Mouse (Mus musculus): Measurements from ENCODE around the gene Zfp213. TPM values are rescaled to one million over a fixed set of nuclear protein-coding genes. Genes with fewer than 3 reads are reported as not detected.
A peak's percentile ranks its signal among the peaks of the same experiment; 100 is the strongest.

Zfp213 gene
- polyA plus RNA-seq (2014; fragmentation: Nextera tagmentation; extraction: Ambion mirVana) = 19.1 and 19.7 TPM in 2 replicates

DNA sequence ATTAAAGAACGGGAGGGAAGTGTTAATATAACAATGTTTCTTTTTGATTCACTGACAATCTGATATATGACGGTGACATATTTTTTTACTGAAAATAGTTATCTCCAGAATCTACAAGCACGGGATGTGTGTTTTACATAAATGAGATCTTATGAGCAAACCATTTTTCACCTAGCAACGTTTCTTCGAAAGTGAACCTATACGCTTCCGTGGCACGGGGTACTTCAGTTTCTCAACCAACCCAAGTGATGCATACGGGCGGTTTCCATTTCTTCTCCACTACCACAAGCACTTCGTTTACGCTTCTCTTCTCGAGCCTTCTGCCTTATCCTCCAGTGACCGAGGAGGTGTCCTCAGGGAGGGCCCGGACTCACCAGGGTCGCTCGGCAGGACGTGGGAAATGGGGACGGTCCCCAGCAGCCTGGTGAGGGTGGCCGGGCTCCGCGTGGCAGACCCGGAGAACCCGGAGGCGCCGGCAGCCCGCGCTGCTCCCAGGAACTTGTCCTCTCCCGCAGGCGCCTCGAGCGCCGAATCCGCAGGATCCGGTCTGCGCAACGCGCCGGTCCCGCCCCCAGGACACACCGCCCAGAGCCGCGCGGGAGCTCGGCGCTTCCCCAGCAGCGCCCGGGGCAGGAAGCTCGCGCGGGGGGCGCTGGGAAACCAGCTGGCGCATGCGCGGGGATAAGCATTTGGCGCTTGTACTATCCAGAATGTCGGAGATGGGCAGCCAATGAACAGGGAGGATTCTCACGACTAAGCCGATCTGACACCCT, at the start of gene Zfp213:
Gene Zfp213, minus strand, starts transcription at position 644 of the 773 bp plus-strand sequence.
- DNase-seq (ENCODE audit: low spot score) = peak; percentile 92
- H3K4me2 ChIP-seq (ENCODE audit: low read length) = peak within 1 kb of the TSS; percentile 64
- peak; percentile 96 for ATAC-seq (replicated peaks; ENCODE audit: low FRiP score, low TSS enrichment, low read depth)
- peaks cover 6% of the 10 kb centered on the region; the same call in 1 of the 2 replicates for H3K4me1 ChIP-seq (replicated peaks; ENCODE audit: control insufficient read depth, insufficient read depth, low read length)
- peak within 1 kb of the TSS; percentile 93 for H3K9ac ChIP-seq (ENCODE audit: low read length)
- H3K27ac ChIP-seq (ENCODE audit: low read depth) = peak within 1 kb of the TSS; percentile 94
- H3K4me3 ChIP-seq (ENCODE audit: low read depth, low read length) = peak within 1 kb of the TSS; percentile 67
- H3K36me3 ChIP-seq (ENCODE audit: control insufficient read depth, insufficient read depth, low read length) = peaks cover 24% of the 10 kb centered on the region
- H3K27me3 ChIP-seq (replicated peaks; ENCODE audit: control insufficient read depth, insufficient read depth, low read length) = no peaks in the 10 kb centered on the region
- no peaks in the 10 kb centered on the region for H3K9me3 ChIP-seq (ENCODE audit: control insufficient read depth, low read length)
- under 1% methylated on average over 59 of the region's 59 CpGs for WGBS

DNA sequence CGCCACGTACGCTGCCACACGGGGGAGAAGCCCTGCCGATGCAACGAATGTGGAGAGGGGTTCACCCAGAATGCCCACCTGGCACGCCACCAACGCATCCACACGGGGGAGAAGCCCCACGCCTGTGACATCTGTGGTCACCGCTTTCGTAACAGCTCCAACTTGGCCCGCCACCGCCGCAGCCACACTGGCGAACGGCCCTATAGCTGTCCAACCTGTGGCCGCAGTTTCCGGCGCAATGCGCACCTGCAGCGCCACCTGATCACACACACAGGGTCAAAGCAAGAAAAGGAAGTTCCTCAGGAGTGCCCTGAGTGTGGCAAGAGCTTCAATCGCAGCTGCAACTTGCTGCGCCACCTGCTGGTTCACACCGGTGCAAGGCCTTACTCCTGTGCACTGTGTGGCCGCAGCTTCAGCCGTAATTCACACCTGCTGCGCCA, 46.3 kb upstream of the Zfp213 start:
- Histone ChIP-seq H3K4me2 (ENCODE audit: low read length) (no peak overlapping the region), H3K9me3 (ENCODE audit: control insufficient read depth, low read length) (no peaks in the 10 kb centered on the region), H3K4me1 (replicated peaks; ENCODE audit: control insufficient read depth, insufficient read depth, low read length) (no peaks in the 10 kb centered on the region), H3K4me3 (ENCODE audit: low read depth, low read length) (no peak overlapping the region), H3K27ac (ENCODE audit: low read depth) (no peak overlapping the region), H3K36me3 (ENCODE audit: control insufficient read depth, insufficient read depth, low read length) (no peaks in the 10 kb centered on the region), H3K9ac (ENCODE audit: low read length) (no peak overlapping the region), H3K27me3 (replicated peaks; ENCODE audit: control insufficient read depth, insufficient read depth, low read length) (no peaks in the 10 kb centered on the region)
- 82% methylated on average over 28 of the region's 28 CpGs for WGBS
- peak; percentile 71 for DNase-seq (ENCODE audit: low spot score)
- 0 out of 2 replicates have a peak, but pooled peaks have one; percentile 59 for ATAC-seq (replicated peaks; ENCODE audit: low FRiP score, low TSS enrichment, low read depth)

DNA sequence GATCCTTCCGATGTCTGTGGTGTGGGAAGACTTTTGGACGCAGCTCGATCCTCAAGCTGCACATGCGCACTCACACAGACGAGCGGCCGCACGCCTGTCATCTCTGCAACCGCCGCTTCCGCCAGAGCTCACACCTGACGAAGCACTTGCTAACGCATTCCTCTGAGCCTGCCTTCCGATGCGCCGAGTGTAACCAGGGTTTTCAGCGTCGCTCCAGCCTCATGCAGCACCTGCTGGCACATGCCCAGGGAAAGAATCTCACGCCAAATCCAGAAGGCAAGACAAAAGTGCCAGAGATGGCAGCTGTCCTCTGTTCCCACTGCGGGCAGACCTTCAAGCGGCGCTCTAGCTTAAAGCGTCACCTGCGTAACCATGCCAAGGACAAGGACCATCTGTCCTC, 45.6 kb upstream of the Zfp213 start:
- no peak for ATAC-seq (replicated peaks; ENCODE audit: low FRiP score, low TSS enrichment, low read depth)

GRCm38 (mm10) chr17:23605220-23605619, 41.2 kb upstream of the Zfp213 start:
- DNase-seq (ENCODE audit: low spot score) (no peak), ATAC-seq (replicated peaks; ENCODE audit: low FRiP score, low TSS enrichment, low read depth) (no peak)
- Histone ChIP-seq H3K4me2 (ENCODE audit: low read length) (no peak overlapping the region), H3K4me3 (ENCODE audit: low read depth, low read length) (no peak overlapping the region), H3K9me3 (ENCODE audit: control insufficient read depth, low read length) (no peaks in the 10 kb centered on the region), H3K36me3 (ENCODE audit: control insufficient read depth, insufficient read depth, low read length) (no peaks in the 10 kb centered on the region), H3K4me1 (replicated peaks; ENCODE audit: control insufficient read depth, insufficient read depth, low read length) (no peaks in the 10 kb centered on the region), H3K27me3 (replicated peaks; ENCODE audit: control insufficient read depth, insufficient read depth, low read length) (no peaks in the 10 kb centered on the region), H3K9ac (ENCODE audit: low read length) (no peak overlapping the region), H3K27ac (ENCODE audit: low read depth) (no peak overlapping the region)
- 83% methylated on average over 8 of the region's 8 CpGs for WGBS

More for the DNA sequence above, 45.6 kb upstream of the Zfp213 start:
- H3K36me3 ChIP-seq (ENCODE audit: control insufficient read depth, insufficient read depth, low read length) = no peaks in the 10 kb centered on the region
- DNase-seq (ENCODE audit: low spot score) = no peak
- no peaks in the 10 kb centered on the region for H3K27me3 ChIP-seq (replicated peaks; ENCODE audit: control insufficient read depth, insufficient read depth, low read length)
- H3K9ac ChIP-seq (ENCODE audit: low read length) = no peak overlapping the region
- no peak overlapping the region for H3K27ac ChIP-seq (ENCODE audit: low read depth)
- no peaks in the 10 kb centered on the region for H3K9me3 ChIP-seq (ENCODE audit: control insufficient read depth, low read length)
- H3K4me2 ChIP-seq (ENCODE audit: low read length) = no peak overlapping the region
- WGBS = 94% methylated on average over 24 of the region's 24 CpGs
- no peak overlapping the region for H3K4me3 ChIP-seq (ENCODE audit: low read depth, low read length)
- no peaks in the 10 kb centered on the region for H3K4me1 ChIP-seq (replicated peaks; ENCODE audit: control insufficient read depth, insufficient read depth, low read length)

DNA sequence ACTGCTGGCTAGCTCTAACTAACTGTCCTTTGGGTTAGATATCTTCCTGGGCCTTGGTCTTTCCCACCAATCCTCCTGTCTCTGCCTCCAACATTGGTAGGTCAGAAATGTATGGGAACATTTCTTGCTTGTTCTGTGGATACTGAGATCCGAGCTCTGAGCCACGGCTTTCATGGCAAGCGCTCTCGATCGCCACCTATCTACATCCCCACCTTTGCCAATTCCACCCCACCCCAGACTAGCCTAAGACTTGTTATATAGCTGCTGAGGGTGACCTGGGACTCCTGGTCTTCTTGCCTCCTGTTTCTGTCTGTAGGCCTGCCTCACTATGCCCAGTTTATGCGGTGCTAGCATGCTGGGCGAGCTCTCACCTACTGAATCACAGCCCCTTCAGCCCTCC, 40.4 kb upstream of the Zfp213 start:
- DNase-seq (ENCODE audit: low spot score) (no peak), ATAC-seq (replicated peaks; ENCODE audit: low FRiP score, low TSS enrichment, low read depth) (no peak)
- H3K36me3 ChIP-seq (ENCODE audit: control insufficient read depth, insufficient read depth, low read length) = no peaks in the 10 kb centered on the region
- H3K4me1 ChIP-seq (replicated peaks; ENCODE audit: control insufficient read depth, insufficient read depth, low read length) = peaks cover 6% of the 10 kb centered on the region; the same call in 1 of the 2 replicates
- no peak overlapping the region for H3K9ac ChIP-seq (ENCODE audit: low read length)
- no peaks in the 10 kb centered on the region for H3K27me3 ChIP-seq (replicated peaks; ENCODE audit: control insufficient read depth, insufficient read depth, low read length)
- no peaks in the 10 kb centered on the region for H3K9me3 ChIP-seq (ENCODE audit: control insufficient read depth, low read length)
- no peak overlapping the region for H3K27ac ChIP-seq (ENCODE audit: low read depth)
- 81% methylated on average over 7 of the region's 7 CpGs for WGBS
- no peak overlapping the region for H3K4me3 ChIP-seq (ENCODE audit: low read depth, low read length)
- no peak overlapping the region for H3K4me2 ChIP-seq (ENCODE audit: low read length)

DNA sequence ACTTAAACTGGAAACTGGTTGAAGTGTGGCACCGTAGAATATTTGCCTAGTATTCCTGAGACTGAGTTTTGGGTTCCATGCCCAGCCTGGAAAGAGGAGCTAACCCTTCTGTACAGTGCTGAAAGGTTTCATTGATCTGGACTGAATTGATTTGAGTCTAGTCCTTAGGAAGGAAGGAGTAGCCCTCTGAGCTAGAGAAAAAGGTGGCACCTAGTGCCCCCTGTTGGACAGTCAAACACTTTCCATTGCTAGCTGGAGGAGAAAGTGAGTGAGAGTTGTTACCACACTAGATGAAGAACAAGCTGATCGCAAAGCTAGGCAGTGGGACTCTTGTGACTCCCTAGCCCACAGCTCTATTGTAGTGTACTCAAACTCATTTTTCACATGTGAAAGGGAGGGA, 39.5 kb upstream of the Zfp213 start:
- Histone ChIP-seq H3K4me3 (ENCODE audit: low read depth, low read length) (no peak overlapping the region), H3K27me3 (replicated peaks; ENCODE audit: control insufficient read depth, insufficient read depth, low read length) (no peaks in the 10 kb centered on the region), H3K4me2 (ENCODE audit: low read length) (no peak overlapping the region), H3K4me1 (replicated peaks; ENCODE audit: control insufficient read depth, insufficient read depth, low read length) (peaks cover 8% of the 10 kb centered on the region; the same call in 1 of the 2 replicates), H3K36me3 (ENCODE audit: control insufficient read depth, insufficient read depth, low read length) (no peaks in the 10 kb centered on the region), H3K9ac (ENCODE audit: low read length) (no peak overlapping the region), H3K27ac (ENCODE audit: low read depth) (no peak overlapping the region), H3K9me3 (ENCODE audit: control insufficient read depth, low read length) (no peaks in the 10 kb centered on the region)
- 65% methylated on average over 2 of the region's 2 CpGs for WGBS
- DNase-seq (ENCODE audit: low spot score) = no peak
- ATAC-seq (replicated peaks; ENCODE audit: low FRiP score, low TSS enrichment, low read depth) = no peak

DNA sequence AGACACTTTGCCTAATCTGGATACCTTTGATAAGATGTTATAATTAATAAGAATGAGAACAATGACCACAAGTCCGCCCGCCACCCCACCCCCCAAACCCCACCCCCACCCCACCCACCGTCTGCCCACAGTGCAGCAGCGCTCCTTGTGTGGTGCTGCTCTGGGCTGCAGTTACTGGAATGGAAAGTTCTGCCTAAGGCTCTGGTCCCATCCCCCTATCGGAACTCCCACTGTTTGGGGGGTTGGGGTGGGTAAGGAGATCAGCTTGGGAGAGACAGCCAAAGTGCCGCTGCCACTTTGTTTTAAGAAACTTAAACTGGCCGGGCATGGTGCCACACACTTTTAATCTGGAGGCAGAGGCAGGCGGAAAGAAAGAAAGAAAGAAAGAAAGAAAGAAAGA, 39.0 kb upstream of the Zfp213 start:
- Histone ChIP-seq H3K27me3 (replicated peaks; ENCODE audit: control insufficient read depth, insufficient read depth, low read length) (no peaks in the 10 kb centered on the region), H3K9ac (ENCODE audit: low read length) (no peak overlapping the region), H3K4me2 (ENCODE audit: low read length) (no peak overlapping the region), H3K9me3 (ENCODE audit: control insufficient read depth, low read length) (no peaks in the 10 kb centered on the region), H3K36me3 (ENCODE audit: control insufficient read depth, insufficient read depth, low read length) (no peaks in the 10 kb centered on the region), H3K4me1 (replicated peaks; ENCODE audit: control insufficient read depth, insufficient read depth, low read length) (peaks cover 11% of the 10 kb centered on the region; the same call in 1 of the 2 replicates), H3K4me3 (ENCODE audit: low read depth, low read length) (no peak overlapping the region), H3K27ac (ENCODE audit: low read depth) (no peak overlapping the region)
- 40% methylated on average over 8 of the region's 8 CpGs for WGBS
- no peak for DNase-seq (ENCODE audit: low spot score)
- no peak for ATAC-seq (replicated peaks; ENCODE audit: low FRiP score, low TSS enrichment, low read depth)

DNA sequence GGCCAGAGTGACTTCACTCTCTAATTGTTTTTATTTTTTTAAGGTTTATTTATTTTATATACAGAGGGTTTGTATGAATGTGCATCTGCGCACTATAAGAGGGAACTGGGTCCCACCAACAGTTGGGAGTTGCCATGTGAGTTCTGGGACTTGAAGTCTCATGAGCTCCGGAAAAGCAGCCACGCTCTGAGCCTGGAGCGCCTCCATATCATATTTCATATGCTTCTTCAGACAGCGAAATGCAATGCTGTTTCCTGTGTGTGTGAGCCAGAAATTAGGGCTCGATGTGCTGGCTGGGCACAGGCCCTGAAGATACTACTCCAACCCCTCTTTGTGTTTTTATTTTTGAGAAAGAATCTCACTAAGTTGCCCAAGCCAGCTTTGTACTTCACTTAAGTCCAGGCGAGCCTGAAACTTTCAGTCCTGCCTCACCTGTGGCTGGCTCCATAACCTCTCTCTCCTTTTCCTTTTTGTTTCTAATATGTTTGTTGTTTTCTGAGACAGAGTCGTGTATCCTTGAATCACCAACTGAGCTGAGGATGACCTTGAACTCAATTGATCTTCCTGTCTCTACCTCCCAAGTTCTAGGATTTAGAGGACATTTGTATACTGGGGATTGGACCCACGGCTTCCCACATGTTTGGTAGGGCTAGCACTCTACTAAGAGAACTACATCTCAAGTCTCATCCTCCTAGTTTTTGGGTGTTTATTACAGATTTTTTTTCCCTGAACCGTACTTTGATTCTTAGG, 38.0 kb upstream of the Zfp213 start:
- ATAC-seq (replicated peaks; ENCODE audit: low FRiP score, low TSS enrichment, low read depth) (no peak), DNase-seq (ENCODE audit: low spot score) (no peak)
- Histone ChIP-seq H3K36me3 (ENCODE audit: control insufficient read depth, insufficient read depth, low read length) (no peaks in the 10 kb centered on the region), H3K9ac (ENCODE audit: low read length) (no peak overlapping the region), H3K4me1 (replicated peaks; ENCODE audit: control insufficient read depth, insufficient read depth, low read length) (peaks cover 11% of the 10 kb centered on the region; the same call in 1 of the 2 replicates), H3K4me3 (ENCODE audit: low read depth, low read length) (no peak overlapping the region), H3K27me3 (replicated peaks; ENCODE audit: control insufficient read depth, insufficient read depth, low read length) (no peaks in the 10 kb centered on the region), H3K9me3 (ENCODE audit: control insufficient read depth, low read length) (no peaks in the 10 kb centered on the region), H3K4me2 (ENCODE audit: low read length) (no peak overlapping the region), H3K27ac (ENCODE audit: low read depth) (no peak overlapping the region)
- WGBS = 42% methylated on average over 10 of the region's 10 CpGs

Measured in intestine, embryonic 14.5 days (tissue).